Mouse (Mus musculus): ENCODE measurements around the gene Abcb9. TPM values are rescaled to one million over a fixed set of nuclear protein-coding genes. Genes with fewer than 3 reads are reported as not detected.
A peak's percentile ranks its signal among the peaks of the same experiment; 100 is the strongest.

Gene Abcb9
- 0.54 and 1.1 TPM in 2 replicates for polyA plus RNA-seq (2016; fragmentation: Nextera tagmentation; extraction: Ambion mirVana)

GRCm38 (mm10) chr5:124095596-124096232 is at the start of gene Abcb9:
Abcb9 (minus strand) TSS chr5:124095798.
- Histone ChIP-seq H3K9me3 (replicated peaks) (no peaks in the 10 kb centered on the region), H3K27ac (replicated peaks) (peak within 1 kb of the TSS; percentile 42; the same call in 1 of the 2 replicates), H3K27me3 (ENCODE audit: low read depth, poor library complexity, severe bottlenecking) (peaks cover 30% of the 10 kb centered on the region), H3K4me3 (peak within 1 kb of the TSS; percentile 56), H3K4me1 (peaks cover 19% of the 10 kb centered on the region), H3K36me3 (no peaks in the 10 kb centered on the region)
- 1% methylated on average over 42 of the region's 42 CpGs for WGBS
- peak; percentile 90 for DNase-seq (ENCODE audit: low spot score)

GRCm38 (mm10) chr5:124138066-124138465 is 42.5 kb upstream of the Abcb9 start:
- DNase-seq (ENCODE audit: low spot score) = no peak
- no peak overlapping the region for H3K4me3 ChIP-seq
- no peaks in the 10 kb centered on the region for H3K27me3 ChIP-seq (ENCODE audit: low read depth, poor library complexity, severe bottlenecking)
- H3K4me1 ChIP-seq = no peaks in the 10 kb centered on the region
- 0 out of 2 replicates have a peak, but pooled peaks cover 3% of the 10 kb centered on the region for H3K9me3 ChIP-seq (replicated peaks)
- H3K27ac ChIP-seq (replicated peaks) = no peak overlapping the region
- 89% methylated on average over 7 of the region's 7 CpGs for WGBS
- H3K36me3 ChIP-seq = peaks cover 55% of the 10 kb centered on the region

GRCm38 (mm10) chr5:124134261-124134660 is 38.7 kb upstream of the Abcb9 start:
- no peak overlapping the region for H3K4me3 ChIP-seq
- H3K9me3 ChIP-seq (replicated peaks) = no peaks in the 10 kb centered on the region
- no peaks in the 10 kb centered on the region for H3K27me3 ChIP-seq (ENCODE audit: low read depth, poor library complexity, severe bottlenecking)
- 87% methylated on average over 5 of the region's 5 CpGs for WGBS
- H3K4me1 ChIP-seq = no peaks in the 10 kb centered on the region
- no peak overlapping the region for H3K27ac ChIP-seq (replicated peaks)
- H3K36me3 ChIP-seq = peaks cover 64% of the 10 kb centered on the region
- no peak for DNase-seq (ENCODE audit: low spot score)

GRCm38 (mm10) chr5:124125093-124125492 is 29.5 kb upstream of the Abcb9 start:
- DNase-seq (ENCODE audit: low spot score) = no peak
- no peaks in the 10 kb centered on the region for H3K9me3 ChIP-seq (replicated peaks)
- no peak overlapping the region for H3K27ac ChIP-seq (replicated peaks)
- H3K36me3 ChIP-seq = peaks cover 92% of the 10 kb centered on the region
- WGBS = 91% methylated on average over 11 of the region's 11 CpGs
- no peak overlapping the region for H3K4me3 ChIP-seq
- H3K4me1 ChIP-seq = no peaks in the 10 kb centered on the region
- H3K27me3 ChIP-seq (ENCODE audit: low read depth, poor library complexity, severe bottlenecking) = no peaks in the 10 kb centered on the region

DNA sequence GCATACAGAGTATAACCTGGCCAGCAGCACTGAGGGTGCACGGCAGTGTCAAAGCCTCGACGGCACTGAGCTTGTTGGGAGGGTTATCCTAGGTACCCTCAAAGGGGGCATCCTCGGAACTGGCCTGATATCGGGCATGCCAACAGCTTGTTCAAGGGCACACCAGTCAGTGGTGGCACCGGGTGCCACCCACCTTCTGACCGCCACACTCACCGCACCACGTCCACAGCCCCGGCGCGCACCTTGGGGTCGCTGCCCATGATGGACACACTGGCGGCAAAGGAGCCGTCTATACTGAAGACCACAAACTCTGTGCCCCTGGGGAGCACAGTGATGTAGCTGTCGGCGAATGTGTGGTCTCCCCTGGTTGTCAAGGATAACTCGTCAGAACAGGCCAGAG is 26.8 kb upstream of the Abcb9 start:
- H3K4me3 ChIP-seq = no peak overlapping the region
- no peaks in the 10 kb centered on the region for H3K27me3 ChIP-seq (ENCODE audit: low read depth, poor library complexity, severe bottlenecking)
- WGBS = 90% methylated on average over 18 of the region's 18 CpGs
- H3K4me1 ChIP-seq = peaks cover 12% of the 10 kb centered on the region
- H3K36me3 ChIP-seq = peaks cover 94% of the 10 kb centered on the region
- no peak for DNase-seq (ENCODE audit: low spot score)
- no peak overlapping the region for H3K27ac ChIP-seq (replicated peaks)
- no peaks in the 10 kb centered on the region for H3K9me3 ChIP-seq (replicated peaks)

- no peaks in the 10 kb centered on the region for H3K9me3 ChIP-seq (replicated peaks)
- no peak for DNase-seq (ENCODE audit: low spot score)
- peaks cover 74% of the 10 kb centered on the region for H3K36me3 ChIP-seq
- H3K4me3 ChIP-seq = no peak overlapping the region
- H3K4me1 ChIP-seq = peaks cover 34% of the 10 kb centered on the region
- H3K27me3 ChIP-seq (ENCODE audit: low read depth, poor library complexity, severe bottlenecking) = no peaks in the 10 kb centered on the region
- 90% methylated on average over 5 of the region's 5 CpGs for WGBS
- no peak overlapping the region for H3K27ac ChIP-seq (replicated peaks)
Measured at GRCm38 (mm10) chr5:124119204-124119603, 23.6 kb upstream of the Abcb9 start.

DNA sequence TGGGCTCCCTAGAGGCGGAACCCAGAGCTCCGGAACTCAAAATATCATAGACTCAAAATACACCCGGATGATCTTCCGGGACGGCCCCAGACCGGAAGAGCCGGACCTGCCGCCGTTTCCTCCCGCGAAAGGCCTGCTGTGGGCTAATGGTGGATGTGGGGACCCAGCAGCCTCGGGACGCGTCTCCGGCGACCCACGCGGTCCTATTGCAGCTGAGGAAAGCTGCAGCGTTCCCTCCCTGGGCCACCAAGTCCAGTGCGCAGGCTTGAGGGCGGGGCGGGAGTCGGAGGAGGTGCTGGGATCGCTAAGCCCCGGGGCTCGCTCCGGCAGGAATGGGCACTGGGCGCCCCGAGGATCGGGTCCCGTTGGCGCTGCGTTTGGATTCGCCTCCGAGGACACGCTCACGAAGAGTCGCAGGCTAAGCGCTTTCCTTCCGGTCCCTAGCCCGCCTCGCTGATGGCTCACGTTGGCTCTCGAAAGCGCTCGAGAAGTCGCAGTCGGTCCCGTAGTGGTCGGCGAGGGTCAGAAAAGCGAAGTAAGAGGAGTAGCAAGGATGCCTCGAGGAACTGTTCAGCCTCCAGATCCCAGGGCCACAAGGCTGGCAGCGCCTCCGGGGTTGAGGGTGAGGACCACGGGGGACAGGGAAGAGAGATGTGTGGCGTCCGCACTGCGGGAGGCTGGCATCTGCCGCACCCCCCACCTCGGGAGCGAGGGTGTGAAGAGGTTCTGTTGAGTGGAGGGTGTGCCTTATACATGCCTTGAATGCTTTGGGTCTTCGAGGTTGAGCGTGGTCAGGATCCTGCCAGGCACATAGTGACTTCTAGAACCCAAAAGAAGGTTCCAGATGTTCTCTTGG is 20.6 kb upstream of the Abcb9 start, which contains the start of gene Arl6ip4:
Gene Arl6ip4, plus strand, starts transcription at position 100 of the 856 bp plus-strand sequence.
- Histone ChIP-seq H3K27ac (replicated peaks) (peak within 1 kb of the TSS; percentile 93), H3K36me3 (peaks cover 49% of the 10 kb centered on the region), H3K9me3 (replicated peaks) (no peaks in the 10 kb centered on the region), H3K27me3 (ENCODE audit: low read depth, poor library complexity, severe bottlenecking) (no peaks in the 10 kb centered on the region), H3K4me1 (peaks cover 51% of the 10 kb centered on the region), H3K4me3 (peak within 1 kb of the TSS; percentile 91)
- WGBS = 2% methylated on average over 64 of the region's 64 CpGs
- DNase-seq (ENCODE audit: low spot score) = peak; percentile 78

GRCm38 (mm10) chr5:124115531-124115930 is 19.9 kb upstream of the Abcb9 start:
- peak overlapping the region; percentile 93 for H3K27ac ChIP-seq (replicated peaks)
- peaks cover 56% of the 10 kb centered on the region for H3K4me1 ChIP-seq
- H3K27me3 ChIP-seq (ENCODE audit: low read depth, poor library complexity, severe bottlenecking) = no peaks in the 10 kb centered on the region
- WGBS = 27% methylated on average over 7 of the region's 7 CpGs
- H3K36me3 ChIP-seq = peaks cover 42% of the 10 kb centered on the region
- H3K9me3 ChIP-seq (replicated peaks) = no peaks in the 10 kb centered on the region
- peak overlapping the region; percentile 91 for H3K4me3 ChIP-seq
- no peak for DNase-seq (ENCODE audit: low spot score)

- Histone ChIP-seq H3K4me1 (peaks cover 56% of the 10 kb centered on the region), H3K27ac (replicated peaks) (no peak overlapping the region), H3K36me3 (peaks cover 31% of the 10 kb centered on the region), H3K9me3 (replicated peaks) (no peaks in the 10 kb centered on the region), H3K4me3 (peak overlapping the region; percentile 91; the same call in 1 of the 2 replicates), H3K27me3 (ENCODE audit: low read depth, poor library complexity, severe bottlenecking) (no peaks in the 10 kb centered on the region)
- no peak for DNase-seq (ENCODE audit: low spot score)
- 94% methylated on average over 24 of the region's 24 CpGs for WGBS
Measured at GRCm38 (mm10) chr5:124114276-124115025, 18.9 kb upstream of the Abcb9 start.

GRCm38 (mm10) chr5:124113030-124113429 is 17.4 kb upstream of the Abcb9 start:
- Histone ChIP-seq H3K36me3 (peaks cover 17% of the 10 kb centered on the region), H3K9me3 (replicated peaks) (no peaks in the 10 kb centered on the region), H3K4me3 (peak overlapping the region; percentile 96), H3K4me1 (peaks cover 50% of the 10 kb centered on the region), H3K27ac (replicated peaks) (peak overlapping the region; percentile 92), H3K27me3 (ENCODE audit: low read depth, poor library complexity, severe bottlenecking) (no peaks in the 10 kb centered on the region)
- 18% methylated on average over 14 of the region's 14 CpGs for WGBS
- DNase-seq (ENCODE audit: low spot score) = peak; percentile 51

DNA sequence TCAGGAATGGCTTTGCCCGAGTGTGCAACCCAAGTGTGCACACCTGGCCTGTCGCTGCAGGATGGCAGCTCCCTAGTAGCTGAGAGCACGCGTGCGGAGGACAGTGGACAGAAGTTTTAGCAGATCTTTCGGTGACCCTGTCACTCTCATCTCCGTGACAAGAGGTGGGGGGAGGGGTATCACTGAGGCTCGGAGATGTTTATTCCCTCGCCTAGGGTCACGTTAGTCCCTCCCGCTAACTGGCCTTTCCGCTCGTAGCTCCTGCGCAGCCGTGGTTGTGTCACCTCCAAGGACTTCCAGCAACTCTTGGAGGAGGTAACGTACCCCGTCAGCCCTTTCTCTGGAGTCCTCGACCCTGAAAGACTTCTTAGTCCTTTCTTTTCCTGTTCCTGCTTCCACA is 16.9 kb upstream of the Abcb9 start:
- 1% methylated on average over 18 of the region's 18 CpGs for WGBS
- DNase-seq (ENCODE audit: low spot score) = no peak
- Histone ChIP-seq H3K9me3 (replicated peaks) (no peaks in the 10 kb centered on the region), H3K4me1 (peaks cover 46% of the 10 kb centered on the region), H3K27me3 (ENCODE audit: low read depth, poor library complexity, severe bottlenecking) (no peaks in the 10 kb centered on the region), H3K4me3 (peak overlapping the region; percentile 96), H3K27ac (replicated peaks) (peak overlapping the region; percentile 92), H3K36me3 (peaks cover 12% of the 10 kb centered on the region)

DNA sequence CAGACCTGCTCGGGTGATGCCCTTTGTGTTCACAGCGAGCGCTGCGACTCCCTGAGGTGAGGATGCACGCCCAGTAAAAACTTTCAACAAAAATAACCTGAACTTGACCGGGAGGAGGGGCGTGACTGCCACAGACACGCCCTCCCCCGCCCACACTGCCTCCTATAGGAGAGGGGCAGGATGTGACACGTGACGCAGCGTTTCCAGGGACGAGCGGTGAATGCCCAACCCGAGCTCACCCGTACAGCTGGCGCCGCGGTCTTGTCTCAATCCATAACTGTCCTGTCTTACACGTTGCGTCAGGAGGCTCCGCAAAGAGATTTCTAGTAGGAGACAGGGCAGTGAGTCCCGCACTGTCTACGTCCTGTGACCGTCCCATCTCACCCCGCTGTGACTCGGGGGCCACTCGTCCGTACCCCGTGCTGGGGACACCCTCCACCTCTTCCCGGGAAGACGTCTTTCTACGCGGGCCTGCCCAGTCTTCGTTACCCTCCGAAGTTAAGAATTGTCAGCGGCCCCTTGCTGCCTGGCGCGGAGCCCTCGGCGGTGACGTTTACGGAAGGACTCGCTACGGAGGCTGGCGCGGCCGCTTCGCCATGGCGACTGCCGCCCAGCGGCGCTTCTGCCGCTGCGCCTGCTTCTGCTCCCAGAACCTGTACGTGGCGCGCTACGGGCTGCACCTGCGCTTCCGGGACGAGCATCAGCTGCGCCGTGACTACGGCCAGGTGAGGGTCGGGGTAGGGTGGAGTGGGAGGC is 16.3 kb upstream of the Abcb9 start, which contains the start of gene Ogfod2:
Gene Ogfod2, plus strand, starts transcription at position 556 of the 756 bp plus-strand sequence.
- DNase-seq (ENCODE audit: low spot score) = peak; percentile 98
- under 1% methylated on average over 66 of the region's 66 CpGs for WGBS
- Histone ChIP-seq H3K27me3 (ENCODE audit: low read depth, poor library complexity, severe bottlenecking) (no peaks in the 10 kb centered on the region), H3K27ac (replicated peaks) (peak within 1 kb of the TSS; percentile 92), H3K36me3 (peaks cover 6% of the 10 kb centered on the region), H3K4me1 (peaks cover 39% of the 10 kb centered on the region), H3K4me3 (peak within 1 kb of the TSS; percentile 96), H3K9me3 (replicated peaks) (no peaks in the 10 kb centered on the region)
